Mouse (Mus musculus): ENCODE results near the gene Gnaz.

- TF ChIP-seq CTCF (conservative IDR thresholded peaks at IDR 0.05; ENCODE audit: insufficient read depth, insufficient read length, low read depth, low read length) (no peak), POLR2A (IDR thresholded peaks at IDR 0.05; ENCODE audit: low read depth, low read length) (no peak)
Measured at GRCm38 (mm10) chr10:74983176-74983575, 16.2 kb downstream of the Gnaz start.

Data from kidney, adult 2 months (tissue).